Mouse (Mus musculus) C2C12 (cell line): Measurements from ENCODE around the gene Tctex1d4. TPM values are rescaled to one million over a fixed set of nuclear protein-coding genes. Genes with fewer than 3 reads are reported as not detected.

Experiments
- H3K27me3 ChIP-seq: one replicate; pipeline ENCODE4 v1.6.1; 2011; ENCODE audit not compliant: control insufficient read depth, insufficient read depth, insufficient read length
- H3K36me3 ChIP-seq: one replicate; pipeline ENCODE4 v1.6.1; 2011; ENCODE audit not compliant: control insufficient read depth, insufficient read depth
- H3K4me3 ChIP-seq: one replicate; pipeline ENCODE4 v1.5.1; 2011; ENCODE audit warnings: mild to moderate bottlenecking, control low read depth; ENCODE audit not compliant: poor library complexity, insufficient read depth, severe bottlenecking
- H3K79me2 ChIP-seq: one replicate; pipeline ENCODE4 v1.6.1; 2011; ENCODE audit not compliant: control insufficient read depth, insufficient read depth
- H3K79me3 ChIP-seq: one replicate; pipeline ENCODE4 v1.6.1; 2011; ENCODE audit warnings: low read depth, control low read depth
- H3ac ChIP-seq: one replicate; pipeline ENCODE3; 2011; ENCODE audit warnings: low read depth; ENCODE audit not compliant: control insufficient read depth, insufficient read length
- CEBPB ChIP-seq: IDR thresholded peaks from one replicate; pipeline ENCODE4 v1.6.1; 2011; ENCODE audit warnings: low read depth, mild to moderate bottlenecking, control low read depth, moderate library complexity
- CTCF ChIP-seq: IDR thresholded peaks from one replicate; pipeline ENCODE4 v1.5.1; 2011; ENCODE audit not compliant: control insufficient read depth, insufficient read depth, insufficient read length
- FOSL1 ChIP-seq: IDR thresholded peaks from one replicate; pipeline ENCODE4 v1.8.0; 2011; ENCODE audit warnings: mild to moderate bottlenecking, low read length; ENCODE audit not compliant: poor library complexity, insufficient read depth, severe bottlenecking
- MAX ChIP-seq: IDR thresholded peaks from one replicate; pipeline ENCODE4 v1.6.1; 2011; ENCODE audit warnings: mild to moderate bottlenecking, control low read depth
- MYOD1 ChIP-seq: IDR thresholded peaks from one replicate; pipeline ENCODE4 v1.6.1; 2011; ENCODE audit warnings: low read depth; ENCODE audit not compliant: control insufficient read depth, insufficient read length
- MYOG ChIP-seq: IDR thresholded peaks from one replicate; pipeline ENCODE4 v1.6.1; 2011; ENCODE audit not compliant: control insufficient read depth, insufficient read length; ENCODE audit errors: extremely low read depth
- USF1 ChIP-seq: IDR thresholded peaks from one replicate; pipeline ENCODE4 v1.6.1; 2011; ENCODE audit warnings: low read depth, mild to moderate bottlenecking, control low read depth, moderate library complexity
- polyA plus RNA-seq: library from polyadenylated mRNA; unstranded; fragments of >200 nt; fragmentation: generic; extraction: Trizol; gene quantifications from one replicate; pipeline ENCODE4 v1.2.1, GENCODE M21; 2012; ENCODE audit warnings: missing spikeins

Tctex1d4 gene
- polyA plus RNA-seq, 1 experiment: 0.12 TPM

- no peak overlapping the region for H3K4me3 ChIP-seq
- no peaks in the 10 kb centered on the region for H3K79me2 ChIP-seq
- no peak for TF ChIP-seq CTCF
- TF ChIP-seq MYOG: no peak
- TF ChIP-seq MAX: no peak
- no peak for TF ChIP-seq CEBPB
- TF ChIP-seq MYOD1: no peak
- TF ChIP-seq FOSL1: no peak
- no peak for TF ChIP-seq USF1
Observed at GRCm38 (mm10) chr4:117105127-117105526, 21.5 kb upstream of the Tctex1d4 start.

DNA sequence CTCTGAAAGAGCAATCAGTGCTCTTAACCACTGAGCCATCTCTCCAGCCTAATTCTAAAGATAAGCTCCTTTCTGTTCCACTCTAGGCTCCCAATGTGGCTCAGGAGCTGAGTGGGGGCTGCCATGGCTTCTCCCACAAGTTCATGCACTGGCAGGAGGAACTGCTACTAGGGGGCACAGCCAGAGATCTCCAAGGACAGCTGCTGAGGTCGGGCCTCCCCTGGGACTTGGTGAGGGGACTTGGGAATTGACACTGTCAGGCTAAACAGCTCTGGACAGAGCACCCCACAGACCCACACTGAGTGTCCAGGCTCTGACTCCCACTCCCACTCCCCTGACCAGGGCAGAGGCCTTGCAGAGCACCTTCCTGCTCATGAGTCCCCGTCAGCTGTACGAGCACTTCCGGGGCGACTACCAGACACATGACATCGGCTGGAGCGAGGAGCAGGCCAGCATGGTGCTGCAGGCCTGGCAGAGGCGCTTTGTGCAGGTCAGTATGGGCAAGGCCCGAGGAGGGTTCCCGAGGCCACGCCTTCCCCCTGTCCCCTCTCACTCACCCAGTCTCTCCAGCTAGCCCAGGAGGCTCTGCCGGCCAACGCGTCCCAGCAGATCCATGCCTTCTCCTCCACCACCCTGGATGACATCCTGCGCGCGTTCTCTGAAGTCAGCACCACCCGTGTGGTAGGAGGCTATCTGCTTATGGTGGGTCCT lies 18.6 kb upstream of the Tctex1d4 start:
- Histone ChIP-seq H3K27me3 (no peaks in the 10 kb centered on the region), H3K79me3 (no peaks in the 10 kb centered on the region), H3K4me3 (no peak overlapping the region), H3K36me3 (no peaks in the 10 kb centered on the region), H3ac (no peak overlapping the region), H3K79me2 (no peaks in the 10 kb centered on the region)
- TF ChIP-seq USF1: no peak
- TF ChIP-seq MYOD1: no peak
- TF ChIP-seq MYOG: no peak
- TF ChIP-seq FOSL1: no peak
- no peak for TF ChIP-seq MAX
- no peak for TF ChIP-seq CTCF
- TF ChIP-seq CEBPB: no peak

More at GRCm38 (mm10) chr4:117105127-117105526, 21.5 kb upstream of the Tctex1d4 start:
- Histone ChIP-seq H3K27me3 (no peaks in the 10 kb centered on the region), H3K79me3 (no peaks in the 10 kb centered on the region), H3ac (no peak overlapping the region), H3K36me3 (no peaks in the 10 kb centered on the region)

DNA sequence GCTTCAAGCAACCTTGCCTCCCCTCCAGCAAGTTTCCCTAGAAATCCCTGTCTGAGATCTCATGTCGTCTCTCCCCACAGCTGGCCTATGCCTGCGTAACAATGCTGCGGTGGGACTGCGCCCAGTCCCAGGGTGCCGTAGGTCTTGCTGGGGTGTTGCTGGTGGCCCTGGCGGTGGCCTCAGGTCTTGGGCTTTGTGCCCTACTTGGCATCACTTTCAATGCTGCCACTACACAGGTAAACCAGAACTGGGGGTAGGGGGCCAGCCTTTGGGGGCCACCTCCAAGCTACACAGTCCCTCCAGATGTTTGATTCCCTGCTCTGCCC lies 18.1 kb upstream of the Tctex1d4 start:
- no peak for TF ChIP-seq CTCF
- no peak for TF ChIP-seq FOSL1
- TF ChIP-seq MYOD1: no peak
- TF ChIP-seq MYOG: no peak
- no peak for TF ChIP-seq MAX
- TF ChIP-seq CEBPB: no peak
- no peak for TF ChIP-seq USF1
- Histone ChIP-seq H3K4me3 (no peak overlapping the region), H3ac (no peak overlapping the region), H3K36me3 (no peaks in the 10 kb centered on the region), H3K79me2 (no peaks in the 10 kb centered on the region), H3K27me3 (no peaks in the 10 kb centered on the region), H3K79me3 (no peaks in the 10 kb centered on the region)

DNA sequence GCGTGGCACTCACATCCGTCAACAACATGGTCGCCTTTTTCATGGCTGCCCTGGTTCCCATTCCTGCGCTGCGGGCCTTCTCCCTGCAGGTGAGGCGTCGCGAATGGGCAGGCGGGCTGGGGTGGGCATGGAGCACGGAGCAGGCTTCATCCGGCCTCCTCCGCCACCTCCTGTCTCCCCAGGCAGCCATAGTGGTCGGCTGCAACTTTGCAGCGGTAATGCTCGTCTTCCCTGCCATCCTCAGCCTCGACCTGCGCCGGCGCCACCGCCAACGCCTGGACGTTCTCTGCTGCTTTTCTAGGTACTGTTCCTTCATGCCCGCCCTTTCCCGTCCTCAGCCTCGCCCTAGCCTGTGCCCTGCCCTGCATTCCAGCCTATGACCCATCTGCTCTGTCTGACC lies 17.3 kb upstream of the Tctex1d4 start:
- H3K36me3 ChIP-seq: no peaks in the 10 kb centered on the region
- no peaks in the 10 kb centered on the region for H3K27me3 ChIP-seq
- H3K4me3 ChIP-seq: no peak overlapping the region
- H3K79me2 ChIP-seq: no peaks in the 10 kb centered on the region
- no peak overlapping the region for H3ac ChIP-seq
- TF ChIP-seq USF1 (no peak), MAX (no peak), MYOG (no peak)
- no peaks in the 10 kb centered on the region for H3K79me3 ChIP-seq

DNA sequence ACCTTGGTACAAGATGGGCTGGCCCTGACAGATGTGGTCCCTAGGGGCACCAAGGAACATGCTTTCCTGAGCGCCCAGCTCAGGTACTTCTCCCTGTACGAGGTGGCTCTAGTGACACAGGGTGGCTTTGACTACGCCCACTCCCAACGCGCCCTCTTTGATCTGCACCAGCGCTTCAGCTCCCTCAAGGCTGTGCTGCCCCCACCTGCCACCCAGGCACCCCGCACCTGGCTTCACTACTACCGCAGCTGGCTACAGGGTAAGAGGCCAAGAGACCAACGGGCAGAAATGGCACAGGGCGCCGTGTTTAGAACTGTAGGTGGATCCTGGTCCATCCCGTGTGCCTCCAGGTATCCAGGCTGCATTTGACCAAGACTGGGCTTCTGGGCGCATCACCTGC lies 16.3 kb upstream of the Tctex1d4 start:
- H3K27me3 ChIP-seq: no peaks in the 10 kb centered on the region
- no peaks in the 10 kb centered on the region for H3K79me3 ChIP-seq
- H3K79me2 ChIP-seq: no peaks in the 10 kb centered on the region
- H3ac ChIP-seq: no peak overlapping the region
- H3K4me3 ChIP-seq: no peak overlapping the region
- H3K36me3 ChIP-seq: no peaks in the 10 kb centered on the region
- no peak for TF ChIP-seq MYOD1
- TF ChIP-seq CEBPB: no peak
- TF ChIP-seq MAX: no peak
- TF ChIP-seq FOSL1: no peak
- TF ChIP-seq USF1: no peak
- TF ChIP-seq CTCF: no peak
- TF ChIP-seq MYOG: no peak

- Histone ChIP-seq H3K4me3 (no peak overlapping the region), H3K36me3 (no peaks in the 10 kb centered on the region), H3K27me3 (no peaks in the 10 kb centered on the region), H3K79me2 (no peaks in the 10 kb centered on the region), H3K79me3 (no peaks in the 10 kb centered on the region), H3ac (no peak overlapping the region)
- TF ChIP-seq FOSL1 (no peak), MAX (no peak), USF1 (no peak), MYOG (no peak), MYOD1 (no peak), CEBPB (no peak), CTCF (no peak)
Observed at GRCm38 (mm10) chr4:117110985-117111384, 15.6 kb upstream of the Tctex1d4 start.
